Mouse (Mus musculus) thymus, adult 2 months (tissue): ENCODE data around the gene Camkk2.

Experiments
- CTCF ChIP-seq: fragments of 200-500 bp; IDR thresholded peaks from 2 replicates; pipeline ENCODE4 v1.5.1; 2012; ENCODE audit warnings: mild to moderate bottlenecking, control low read depth, low read length, moderate library complexity, borderline replicate concordance; ENCODE audit not compliant: control insufficient read depth, poor library complexity, insufficient read depth; ENCODE audit errors: extremely low read depth
- POLR2A ChIP-seq: fragments of 200-500 bp; IDR thresholded peaks from 2 replicates; pipeline ENCODE4 v1.6.1; 2012; ENCODE audit warnings: mild to moderate bottlenecking, low read length, control low read depth, moderate library complexity; ENCODE audit not compliant: control insufficient read depth, poor library complexity, insufficient read depth; ENCODE audit errors: extremely low read depth

- TF ChIP-seq CTCF (no peak), POLR2A (no peak)
Observed at GRCm38 (mm10) chr5:122705174-122705573, 74.0 kb downstream of the Camkk2 start.
